Comparison of ENCODE assay signal across 8 mouse cellular contexts in genomic region chr1:167001174-167001843, GRCm38 (mm10). TPM values are rescaled to one million over a fixed set of nuclear protein-coding genes. Genes with fewer than 3 reads are reported as not detected.
A peak's percentile ranks its signal among the peaks of the same experiment; 100 is the strongest.
DNase-seq lines count a peak whose midpoint lies in the region; ATAC-seq and TF ChIP-seq lines count a peak whose summit lies in the region.

Fam78b (plus strand) TSS chr1:167001417.

- peak within 1 kb of the TSS; percentile 78 for H3K4me3 ChIP-seq in embryonic facial prominence, embryonic 14.5 days (ENCODE audit: low read depth, low read length)
- H3K4me3 ChIP-seq in hindbrain, embryonic 12.5 days, result peak within 1 kb of the TSS; percentile 91
- H3K4me3 ChIP-seq in midbrain, embryonic 16.5 days (ENCODE audit: low read depth, low read length), result peak within 1 kb of the TSS; percentile 81
- peak within 1 kb of the TSS; percentile 75 for H3K4me3 ChIP-seq in testis, adult 2 months (ENCODE audit: control insufficient read depth, low read depth, low read length)

- TF ChIP-seq POLR2A in testis, adult 2 months (IDR thresholded peaks at IDR 0.05; ENCODE audit: control insufficient read depth, low read depth, low read length), result no peak

- peaks cover 11% of the 10 kb centered on the region; the same call in 1 of the 2 replicates for H3K4me1 ChIP-seq in embryonic facial prominence, embryonic 14.5 days (ENCODE audit: control insufficient read depth, insufficient read depth, low read length)
- H3K4me1 ChIP-seq in hindbrain, embryonic 12.5 days, result peaks cover 28% of the 10 kb centered on the region
- H3K4me1 ChIP-seq in midbrain, embryonic 16.5 days (ENCODE audit: control insufficient read depth, insufficient read depth, low read length), result peaks cover 23% of the 10 kb centered on the region
- H3K4me1 ChIP-seq in testis, adult 2 months (ENCODE audit: control insufficient read depth, insufficient read depth, low read length), result peaks cover 5% of the 10 kb centered on the region

- peak within 1 kb of the TSS; percentile 36 for H3K27ac ChIP-seq in embryonic facial prominence, embryonic 14.5 days (replicated peaks; ENCODE audit: low read depth, low read length)
- peak within 1 kb of the TSS; percentile 97 for H3K27ac ChIP-seq in hindbrain, embryonic 12.5 days
- H3K27ac ChIP-seq in midbrain, embryonic 16.5 days (ENCODE audit: low read length), result peak within 1 kb of the TSS; percentile 98
- H3K27ac ChIP-seq in testis, adult 2 months (ENCODE audit: control insufficient read depth, insufficient read depth, low read depth, low read length), result no peak within 1 kb of the TSS

- peak; percentile 72 for ATAC-seq in embryonic facial prominence, embryonic 14.5 days (ENCODE audit: low read depth)
- ATAC-seq in hindbrain, embryonic 12.5 days (ENCODE audit: low FRiP score), result peak; percentile 75
- peak; percentile 86 for ATAC-seq in midbrain, embryonic 16.5 days

- intact Hi-C loops in left cerebral cortex, postnatal 14 days (cut with DNase I), result loop anchor here (5.0 to 10.0 kb wide), 4 partner anchors 66 to 247 kb away; no protein-coding TSS in a partner anchor

- H3K9me3 ChIP-seq in embryonic facial prominence, embryonic 14.5 days (ENCODE audit: control insufficient read depth, low read length), result no peaks in the 10 kb centered on the region
- no peaks in the 10 kb centered on the region for H3K9me3 ChIP-seq in hindbrain, embryonic 12.5 days (replicated peaks)
- H3K9me3 ChIP-seq in midbrain, embryonic 16.5 days (replicated peaks; ENCODE audit: control insufficient read depth, low read length, poor library complexity, severe bottlenecking), result no peaks in the 10 kb centered on the region

- peaks cover 20% of the 10 kb centered on the region for H3K27me3 ChIP-seq in embryonic facial prominence, embryonic 14.5 days (replicated peaks; ENCODE audit: control insufficient read depth, insufficient read depth, low read length)
- peaks cover 16% of the 10 kb centered on the region; the same call in 1 of the 2 replicates for H3K27me3 ChIP-seq in hindbrain, embryonic 12.5 days
- H3K27me3 ChIP-seq in midbrain, embryonic 16.5 days (ENCODE audit: control insufficient read depth, insufficient read depth, low read depth, low read length), result no peaks in the 10 kb centered on the region
- H3K27me3 ChIP-seq in testis, adult 2 months (ENCODE audit: control insufficient read depth, insufficient read depth, low read length), result no peaks in the 10 kb centered on the region

- 0% methylated on average over 7 of the region's 85 CpGs for WGBS in embryonic facial prominence, embryonic 14.5 days
- WGBS in hindbrain, embryonic 12.5 days, result under 1% methylated on average over 74 of the region's 85 CpGs
- under 1% methylated on average over 55 of the region's 85 CpGs for WGBS in midbrain, embryonic 16.5 days

- H3K36me3 ChIP-seq in embryonic facial prominence, embryonic 14.5 days (ENCODE audit: control insufficient read depth, insufficient read depth, low read length), result no peaks in the 10 kb centered on the region
- no peaks in the 10 kb centered on the region for H3K36me3 ChIP-seq in hindbrain, embryonic 12.5 days
- no peaks in the 10 kb centered on the region for H3K36me3 ChIP-seq in midbrain, embryonic 16.5 days (ENCODE audit: control insufficient read depth, insufficient read depth, low read length)
- H3K36me3 ChIP-seq in testis, adult 2 months (ENCODE audit: control insufficient read depth, insufficient read depth, low read length), result no peaks in the 10 kb centered on the region

- TF ChIP-seq CTCF in testis, adult 2 months (IDR thresholded peaks at IDR 0.05; ENCODE audit: control insufficient read depth, insufficient read depth, insufficient replicate concordance, low read depth, low read length), result no peak

- peak within 1 kb of the TSS; percentile 94 for H3K4me2 ChIP-seq in embryonic facial prominence, embryonic 14.5 days (ENCODE audit: low read depth, low read length)
- peak within 1 kb of the TSS; percentile 81 for H3K4me2 ChIP-seq in hindbrain, embryonic 12.5 days (replicated peaks)
- H3K4me2 ChIP-seq in midbrain, embryonic 16.5 days (ENCODE audit: low read length), result peak within 1 kb of the TSS; percentile 83

- peak within 1 kb of the TSS; percentile 80 for H3K9ac ChIP-seq in embryonic facial prominence, embryonic 14.5 days (ENCODE audit: low read depth, low read length)
- peak within 1 kb of the TSS; percentile 93 for H3K9ac ChIP-seq in hindbrain, embryonic 12.5 days
- peak within 1 kb of the TSS; percentile 97 for H3K9ac ChIP-seq in midbrain, embryonic 16.5 days (ENCODE audit: low read depth, low read length)

- peak; percentile 26 to 84 for DNase-seq in adrenal gland, adult (ENCODE audit: inconsistent age in 2 of 2, low spot score in 1 of 2)
- no peak for DNase-seq in adrenal gland, postnatal 4 days (ENCODE audit: low spot score in 2 of 2)
- peak; percentile 73 for DNase-seq in MN1 (ENCODE audit: low spot score)
- no peak for DNase-seq in embryonic facial prominence, embryonic 14.5 days (ENCODE audit: low spot score)
- DNase-seq in left cerebral cortex, postnatal 14 days (ENCODE audit: low spot score in 2 of 2), result peak; percentile 36 to 38

RNA-seq across cellular contexts. Expression of gene Fam78b, which starts in this region (rescaled TPM):
- 1 to 10 TPM; 5.3 to 6.2 TPM for total RNA-seq in adrenal gland, postnatal 4 days (2021)
- 1.6 and 2.3 TPM in 2 replicates for polyA plus RNA-seq in embryonic facial prominence, embryonic 14.5 days (2014; fragmentation: Nextera tagmentation; extraction: Ambion mirVana)
- 11.6 and 13.8 TPM in 2 replicates for polyA plus RNA-seq in hindbrain, embryonic 12.5 days (2016; fragmentation: Nextera tagmentation; extraction: Ambion mirVana)
- 10 to 100 TPM; 34.7 to 34.8 TPM for total RNA-seq in left cerebral cortex, postnatal 14 days (2021)
- 7.2 and 10.1 TPM in 2 replicates for polyA plus RNA-seq in midbrain, embryonic 16.5 days (2015; fragmentation: Nextera tagmentation; extraction: Ambion mirVana)
- polyA plus RNA-seq in testis, adult 2 months (2012; rRNA removed), result 0.17 and 0.49 TPM in 2 replicates

Comparison
In these comparisons a context has a peak if more than half of its experiments do, and no peak if none do; other contexts are left out.
1. RNA of gene Fam78b (total RNA-seq): 34.7 to 34.8 TPM in left cerebral cortex, postnatal 14 days; 5.3 to 6.2 TPM in adrenal gland, postnatal 4 days; every median in the first group is over 4 times any median in the second.
2. DNase-seq: peak in adrenal gland, adult (2 of 2), MN1 (single experiment) and left cerebral cortex, postnatal 14 days (2 of 2); none in adrenal gland, postnatal 4 days (0 of 2) and embryonic facial prominence, embryonic 14.5 days (single experiment).
3. Peak in every context shown above with its lines, with median percentiles within 50 percentile points of each other: ATAC-seq, H3K4me2 ChIP-seq, H3K4me3 ChIP-seq and H3K9ac ChIP-seq.